Mouse (Mus musculus) testis, adult 2 months (tissue): ENCODE measurements around the gene Ppp1r21. TPM values are rescaled to one million over a fixed set of nuclear protein-coding genes. Genes with fewer than 3 reads are reported as not detected.
A peak's percentile ranks its signal among the peaks of the same experiment; 100 is the strongest.

Experiments used
- H3K27ac ChIP-seq: fragments of 200-500 bp; 2 replicates; pipeline ENCODE4 v1.5.1; 2012; ENCODE audit warnings: low read depth, low read length; ENCODE audit not compliant: control insufficient read depth, insufficient read depth
- H3K27me3 ChIP-seq: fragments of 200-500 bp; 2 replicates; pipeline ENCODE4 v1.6.1; 2012; ENCODE audit warnings: mild to moderate bottlenecking, low read length, moderate library complexity; ENCODE audit not compliant: control insufficient read depth, insufficient read depth
- H3K36me3 ChIP-seq: fragments of 200-500 bp; 2 replicates; pipeline ENCODE4 v1.6.1; 2012; ENCODE audit warnings: mild to moderate bottlenecking, low read length; ENCODE audit not compliant: control insufficient read depth, insufficient read depth
- H3K4me1 ChIP-seq: fragments of 200-500 bp; 2 replicates; pipeline ENCODE4 v1.6.1; 2012; ENCODE audit warnings: low read length; ENCODE audit not compliant: control insufficient read depth, insufficient read depth
- H3K4me3 ChIP-seq: fragments of 200-500 bp; 2 replicates; pipeline ENCODE4 v1.5.1; 2012; ENCODE audit warnings: low read depth, mild to moderate bottlenecking, low read length, moderate library complexity, mixed read lengths; ENCODE audit not compliant: control insufficient read depth
- CTCF ChIP-seq: fragments of 200-500 bp; IDR thresholded peaks from 2 replicates; pipeline ENCODE4 v1.5.1; 2012; ENCODE audit warnings: low read depth, mild to moderate bottlenecking, inconsistent platforms, low read length, moderate library complexity; ENCODE audit not compliant: control insufficient read depth, insufficient read depth, insufficient replicate concordance
- POLR2A ChIP-seq: fragments of 200-500 bp; IDR thresholded peaks from 2 replicates; pipeline ENCODE4 v1.6.1; 2012; ENCODE audit warnings: low read depth, mild to moderate bottlenecking, inconsistent platforms, low read length, moderate library complexity; ENCODE audit not compliant: control insufficient read depth
- polyA plus RNA-seq: library from polyadenylated mRNA; depleted of rRNA; stranded (reverse); fragments of >200 nt; gene quantifications from 2 replicates; pipeline ENCODE4 v1.2.3, GENCODE M21; 2012

The Ppp1r21 gene
- polyA plus RNA-seq, 1 experiment = 9.4 TPM

- Histone ChIP-seq H3K36me3 (no peaks in the 10 kb centered on the region), H3K27ac (no peak overlapping the region), H3K27me3 (no peaks in the 10 kb centered on the region), H3K4me3 (no peak overlapping the region), H3K4me1 (peaks cover 5% of the 10 kb centered on the region)
- TF ChIP-seq POLR2A = no peak
- TF ChIP-seq CTCF = no peak
Measured at GRCm38 (mm10) chr17:88596068-88596467, 66.2 kb downstream of the Ppp1r21 start.

GRCm38 (mm10) chr17:88596544-88597221, 66.8 kb downstream of the Ppp1r21 start:
- H3K27me3 ChIP-seq = no peaks in the 10 kb centered on the region
- no peaks in the 10 kb centered on the region for H3K36me3 ChIP-seq
- H3K4me1 ChIP-seq = peaks cover 5% of the 10 kb centered on the region
- H3K27ac ChIP-seq = no peak overlapping the region
- H3K4me3 ChIP-seq = peak overlapping the region; percentile 64
- TF ChIP-seq CTCF (peak; percentile 82; the same call in 1 of the 2 replicates), POLR2A (no peak)

- peaks cover 5% of the 10 kb centered on the region for H3K4me1 ChIP-seq
- H3K36me3 ChIP-seq = no peaks in the 10 kb centered on the region
- peak within 1 kb of the TSS; percentile 64 for H3K4me3 ChIP-seq
- H3K27ac ChIP-seq = peak within 1 kb of the TSS; percentile 37; the same call in 1 of the 2 replicates
- TF ChIP-seq POLR2A (peak; percentile 28; the same call in 1 of the 2 replicates), CTCF (no peak)
- H3K27me3 ChIP-seq = no peaks in the 10 kb centered on the region
Measured at GRCm38 (mm10) chr17:88597222-88598055, 67.5 kb downstream of the Ppp1r21 start, which contains the start of gene Ston1. TSS of gene Ston1 (plus strand) at chr17:88597684.

- Histone ChIP-seq H3K27me3 (no peaks in the 10 kb centered on the region), H3K4me1 (peaks cover 5% of the 10 kb centered on the region), H3K4me3 (peak overlapping the region; percentile 52), H3K27ac (no peak overlapping the region), H3K36me3 (no peaks in the 10 kb centered on the region)
- TF ChIP-seq POLR2A (no peak), CTCF (no peak)
Measured at GRCm38 (mm10) chr17:88598056-88598420, 68.1 kb downstream of the Ppp1r21 start.

- no peak overlapping the region for H3K4me3 ChIP-seq
- no peak overlapping the region for H3K27ac ChIP-seq
- no peaks in the 10 kb centered on the region for H3K27me3 ChIP-seq
- peaks cover 6% of the 10 kb centered on the region for H3K4me1 ChIP-seq
- TF ChIP-seq CTCF (no peak), POLR2A (no peak)
- H3K36me3 ChIP-seq = no peaks in the 10 kb centered on the region
Measured at GRCm38 (mm10) chr17:88598570-88599368, 68.9 kb downstream of the Ppp1r21 start.

- H3K4me3 ChIP-seq = no peak overlapping the region
- TF ChIP-seq CTCF (no peak), POLR2A (no peak)
- H3K4me1 ChIP-seq = peaks cover 9% of the 10 kb centered on the region
- H3K27me3 ChIP-seq = no peaks in the 10 kb centered on the region
- H3K27ac ChIP-seq = no peak overlapping the region
- no peaks in the 10 kb centered on the region for H3K36me3 ChIP-seq
Measured at GRCm38 (mm10) chr17:88600492-88601026, 70.6 kb downstream of the Ppp1r21 start.

- Histone ChIP-seq H3K4me1 (peaks cover 11% of the 10 kb centered on the region), H3K36me3 (no peaks in the 10 kb centered on the region), H3K27me3 (no peaks in the 10 kb centered on the region), H3K27ac (no peak overlapping the region), H3K4me3 (peak overlapping the region; percentile 65)
- TF ChIP-seq POLR2A = no peak
- no peak for TF ChIP-seq CTCF
Measured at GRCm38 (mm10) chr17:88603943-88604342, 74.0 kb downstream of the Ppp1r21 start.
